Mouse (Mus musculus) bone marrow, adult 2 months (tissue): ENCODE data around the gene Tmem87b. TPM values are rescaled to one million over a fixed set of nuclear protein-coding genes. Genes with fewer than 3 reads are reported as not detected.

Experiments used
- H3K27ac ChIP-seq: fragments of 200-500 bp; 2 replicates; pipeline ENCODE4 v1.5.1; 2012; ENCODE audit warnings: low read depth, mild to moderate bottlenecking, control low read depth, inconsistent platforms, low read length; ENCODE audit not compliant: control insufficient read depth, poor library complexity, insufficient read depth
- H3K4me1 ChIP-seq: fragments of 200-500 bp; 2 replicates; pipeline ENCODE4 v1.6.1; 2011; ENCODE audit warnings: low read length; ENCODE audit not compliant: control insufficient read depth, insufficient read depth
- H3K4me3 ChIP-seq: fragments of 200-500 bp; replicated peaks from 2 replicates; pipeline ENCODE3; 2011; ENCODE audit warnings: mild to moderate bottlenecking, low read depth, low read length, control low read depth; ENCODE audit not compliant: control insufficient read depth
- CTCF ChIP-seq: fragments of 200-500 bp; IDR thresholded peaks from 2 replicates; pipeline ENCODE4 v1.5.1; 2011; ENCODE audit warnings: low read length, control low read depth; ENCODE audit not compliant: control insufficient read depth, insufficient read depth
- POLR2A ChIP-seq: fragments of 200-500 bp; IDR thresholded peaks from 2 replicates; pipeline ENCODE4 v1.6.1; 2011; ENCODE audit warnings: low read depth, mild to moderate bottlenecking, control low read depth, low read length, borderline replicate concordance; ENCODE audit not compliant: control insufficient read depth
- WGBS: fragments of 180-500 bp; shearing (Covaris S2); methylation state at CpG from one replicate; pipeline ENCODE4 v1.1.7; 2018; 5-methylcytosine and 5-hydroxymethylcytosine counted together
- polyA plus RNA-seq: library from polyadenylated mRNA; stranded (reverse); fragments of >200 nt; gene quantifications from 2 replicates; pipeline ENCODE4 v1.2.4, GENCODE M21; 2011; ENCODE audit warnings: low replicate concordance; ENCODE audit not compliant: missing spikeins, insufficient read depth, insufficient read length

Gene Tmem87b
- polyA plus RNA-seq, 1 experiment: 7.7 TPM

DNA sequence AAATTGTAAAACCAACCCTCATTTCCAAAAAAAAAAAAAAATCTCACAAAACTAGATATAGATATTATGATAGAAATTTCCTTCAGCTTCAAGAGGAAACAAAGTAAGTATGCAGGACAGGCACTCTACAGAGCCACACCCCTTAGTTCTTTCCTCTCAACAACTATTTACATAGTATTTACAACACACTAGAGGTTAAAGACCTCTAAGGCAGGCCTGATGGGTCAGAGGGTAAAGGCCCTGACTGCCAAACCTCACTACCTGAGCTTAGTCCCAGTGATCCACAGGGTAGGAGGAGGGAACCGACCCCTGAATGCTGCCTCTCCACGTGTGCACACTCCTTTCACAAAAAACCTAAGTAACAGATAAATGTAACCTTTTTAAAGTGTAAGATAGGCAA is 5.2 kb upstream of the Tmem87b start:
- TF ChIP-seq POLR2A (no peak), CTCF (no peak)
- no peak overlapping the region for H3K27ac ChIP-seq
- WGBS: 64% methylated on average over 2 of the region's 2 CpGs
- H3K4me3 ChIP-seq: no peak overlapping the region
- no peaks in the 10 kb centered on the region for H3K4me1 ChIP-seq

DNA sequence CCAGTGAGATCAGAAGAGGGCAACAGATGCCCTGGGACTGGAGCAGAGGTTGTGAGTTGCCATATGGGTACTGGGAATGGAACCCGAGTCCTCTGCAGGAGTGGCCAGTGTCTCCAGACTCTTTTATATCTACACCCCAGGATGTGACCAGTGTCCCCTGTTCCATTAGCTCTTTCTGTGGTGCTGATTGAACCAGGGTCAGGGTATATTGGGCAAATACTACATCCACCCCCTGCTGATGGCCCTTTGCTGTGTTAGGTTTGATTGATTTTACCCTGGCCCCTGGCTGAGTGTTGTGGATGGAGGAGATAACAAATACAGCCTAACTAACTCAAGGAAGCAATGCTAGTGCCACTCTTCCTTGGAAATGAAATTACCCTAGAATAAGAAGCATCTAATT is 1.6 kb upstream of the Tmem87b start:
- Histone ChIP-seq H3K27ac (no peak overlapping the region), H3K4me3 (no peak overlapping the region), H3K4me1 (no peaks in the 10 kb centered on the region)
- TF ChIP-seq CTCF (no peak), POLR2A (no peak)
- 86% methylated on average over 1 of the region's 1 CpGs for WGBS

DNA sequence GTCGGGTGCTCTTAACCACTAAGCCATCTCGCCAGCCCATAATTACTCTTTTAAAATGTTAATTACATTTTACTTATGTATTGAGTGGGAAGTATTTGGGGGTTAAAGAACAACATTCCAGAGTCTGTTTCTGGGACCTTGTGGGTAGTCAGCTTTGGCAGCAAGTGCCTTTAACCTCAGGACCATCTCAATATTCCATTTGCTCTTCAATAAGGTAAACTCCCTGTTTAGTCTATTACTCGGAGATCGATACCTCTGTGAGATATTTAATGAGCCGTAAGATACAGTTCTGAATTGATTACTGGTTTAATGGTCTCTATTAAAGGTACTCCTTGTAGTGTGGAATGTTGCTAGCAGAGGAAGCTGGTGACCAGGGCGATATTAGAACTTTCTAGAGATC is 1.0 kb upstream of the Tmem87b start:
- TF ChIP-seq POLR2A: no peak
- TF ChIP-seq CTCF: no peak
- Histone ChIP-seq H3K4me1 (no peaks in the 10 kb centered on the region), H3K27ac (no peak overlapping the region), H3K4me3 (no peak overlapping the region)
- WGBS: 43% methylated on average over 6 of the region's 6 CpGs

DNA sequence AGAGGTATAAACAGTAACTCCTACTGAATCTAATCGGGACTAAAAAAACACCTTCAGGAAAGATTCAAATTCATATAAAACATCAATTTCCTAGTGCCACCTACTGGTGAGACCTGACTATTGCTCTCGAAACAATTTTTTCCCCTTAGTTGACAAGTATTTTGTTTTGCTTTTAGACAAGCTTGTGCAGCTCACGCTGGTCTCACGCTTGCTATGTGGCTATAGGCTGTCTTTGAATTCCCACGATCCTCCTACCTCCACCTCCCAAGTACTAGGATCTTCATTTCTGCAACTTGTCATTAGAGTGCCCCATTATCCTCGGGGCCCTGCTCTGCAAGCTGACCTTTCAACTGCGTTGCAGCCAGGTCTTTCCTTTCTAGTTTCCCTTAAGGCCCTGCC is 532 bp upstream of the Tmem87b start:
- under 1% methylated on average over 7 of the region's 7 CpGs for WGBS
- Histone ChIP-seq H3K4me3 (peak overlapping the region; percentile 69), H3K27ac (peak overlapping the region; percentile 50), H3K4me1 (no peaks in the 10 kb centered on the region)
- TF ChIP-seq POLR2A (no peak), CTCF (no peak)

DNA sequence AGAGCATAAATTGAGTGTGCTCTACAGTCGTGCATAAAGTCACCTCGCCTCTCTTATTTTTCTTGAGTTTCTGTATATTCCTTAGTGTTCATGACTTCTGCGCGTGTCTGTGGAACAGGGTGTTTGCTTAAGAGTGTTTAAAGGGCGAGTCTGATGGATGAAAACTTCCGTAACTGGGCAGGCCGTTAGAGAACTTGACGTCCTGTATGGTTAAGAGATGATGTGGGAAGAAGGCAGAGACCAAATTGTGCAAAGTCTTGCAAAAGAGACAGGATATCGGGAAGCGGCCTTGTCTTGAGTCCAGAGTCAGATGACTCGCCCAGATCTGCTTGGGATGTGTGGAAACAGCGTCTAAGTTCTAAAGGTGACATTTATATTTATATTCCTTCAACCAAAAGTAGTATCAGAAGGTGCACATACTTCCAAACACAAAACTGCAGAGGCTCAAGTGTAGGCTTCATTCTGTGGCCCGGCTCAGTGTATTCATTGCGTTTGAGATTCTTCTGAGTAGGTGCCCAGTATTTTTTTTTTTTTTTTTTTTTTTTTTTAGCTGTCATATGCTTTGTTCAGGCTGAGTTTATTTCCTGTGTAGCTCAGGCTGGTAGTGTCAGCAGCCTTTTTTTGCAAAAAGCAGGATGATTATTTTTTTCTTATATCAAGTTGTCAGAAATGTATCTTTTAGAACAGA is 1.2 kb downstream of the Tmem87b start:
- peak overlapping the region; percentile 99 for H3K4me3 ChIP-seq
- WGBS: 16% methylated on average over 14 of the region's 14 CpGs
- H3K27ac ChIP-seq: peak overlapping the region; percentile 93; the same call in 1 of the 2 replicates
- TF ChIP-seq CTCF (no peak), POLR2A (no peak)
- no peaks in the 10 kb centered on the region for H3K4me1 ChIP-seq

DNA sequence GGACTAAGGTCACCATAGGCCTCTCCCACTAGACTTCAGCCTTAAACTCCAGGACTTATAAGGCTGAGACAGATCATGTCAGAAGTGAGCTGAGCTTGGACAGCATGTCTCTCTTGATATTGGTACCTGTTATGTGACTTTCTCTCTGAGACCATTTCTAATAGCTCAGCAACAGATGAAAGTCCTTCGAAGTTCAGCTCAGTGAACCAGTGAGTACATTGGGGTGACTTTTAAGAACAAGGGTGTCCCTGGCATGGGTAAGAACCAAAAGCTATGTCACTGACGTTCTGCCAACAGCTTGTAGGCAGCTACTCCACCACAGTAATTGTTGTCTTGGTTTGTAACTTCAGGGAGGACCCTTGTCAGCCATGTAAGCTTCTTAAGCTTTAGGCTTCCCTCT is 2.7 kb downstream of the Tmem87b start:
- no peak overlapping the region for H3K4me3 ChIP-seq
- H3K4me1 ChIP-seq: no peaks in the 10 kb centered on the region
- no peak overlapping the region for H3K27ac ChIP-seq
- TF ChIP-seq POLR2A (no peak), CTCF (no peak)
- WGBS: 70% methylated on average over 2 of the region's 2 CpGs

DNA sequence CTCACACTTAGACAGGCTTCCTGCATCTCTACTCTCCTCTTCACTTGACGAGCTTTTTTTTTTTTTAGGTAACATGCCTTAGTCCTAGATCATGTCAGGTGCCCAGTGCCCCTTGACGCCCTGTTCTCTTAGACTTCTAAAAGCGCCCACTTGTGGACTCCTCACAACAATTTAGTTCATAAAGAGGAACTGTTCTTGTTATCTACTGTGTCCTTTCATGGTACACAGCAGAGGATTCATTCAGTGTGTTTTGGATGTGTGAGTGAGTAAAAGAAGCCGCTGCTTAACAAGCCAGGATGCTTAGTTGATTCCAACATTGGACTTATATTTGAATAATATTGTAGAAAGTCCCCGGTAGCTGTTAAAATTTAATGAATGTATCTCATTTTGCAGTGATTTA is 6.0 kb downstream of the Tmem87b start:
- Histone ChIP-seq H3K4me3 (no peak overlapping the region), H3K4me1 (no peaks in the 10 kb centered on the region), H3K27ac (no peak overlapping the region)
- 82% methylated on average over 5 of the region's 5 CpGs for WGBS
- TF ChIP-seq POLR2A (no peak), CTCF (no peak)

DNA sequence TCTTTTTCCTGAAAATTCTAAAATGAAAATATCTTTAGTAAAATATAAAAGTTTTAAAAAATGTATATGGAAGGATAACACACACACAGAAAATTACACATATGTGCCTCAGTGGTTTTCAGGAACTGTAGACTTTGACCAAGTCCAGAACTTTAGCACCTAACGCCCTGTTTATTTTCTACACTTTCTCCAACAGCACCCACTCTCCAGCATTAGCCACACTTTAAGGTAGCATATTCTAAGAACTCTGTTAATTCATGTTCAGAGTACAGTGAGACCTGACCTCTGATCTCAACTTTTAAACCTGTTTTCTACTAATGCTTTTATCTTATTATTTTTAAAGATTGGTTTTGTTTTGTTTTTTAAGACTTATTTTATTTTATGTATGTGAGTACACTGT is 9.9 kb downstream of the Tmem87b start:
- no peak for TF ChIP-seq POLR2A
- Histone ChIP-seq H3K4me3 (no peak overlapping the region), H3K4me1 (no peaks in the 10 kb centered on the region), H3K27ac (no peak overlapping the region)
- 86% methylated on average over 1 of the region's 1 CpGs for WGBS

DNA sequence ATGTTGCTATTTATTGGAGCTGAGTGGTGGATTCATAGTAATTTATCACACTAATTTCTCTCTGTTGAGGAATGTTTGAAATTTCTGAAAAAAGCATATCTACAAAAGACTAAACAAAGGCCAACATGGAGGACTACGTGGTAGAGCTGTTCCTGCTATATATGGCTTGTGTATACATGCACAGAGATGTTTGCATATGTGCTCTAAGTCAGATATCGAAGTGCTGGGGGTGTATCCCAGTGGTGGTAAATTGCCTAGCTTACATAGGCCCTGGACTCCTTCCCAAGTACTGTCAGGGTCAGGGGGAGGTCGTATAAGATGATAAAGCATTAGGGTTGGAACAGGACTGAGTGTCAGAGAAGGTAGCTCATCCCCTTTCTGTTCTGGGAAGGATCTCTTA is 14.7 kb downstream of the Tmem87b start:
- no peak for TF ChIP-seq CTCF
- Histone ChIP-seq H3K4me3 (no peak overlapping the region), H3K27ac (no peak overlapping the region), H3K4me1 (no peaks in the 10 kb centered on the region)
- WGBS: 81% methylated on average over 3 of the region's 3 CpGs
